Mouse (Mus musculus) A20 (cell line): Measurements from ENCODE around the gene Chrm4.

Source experiments
- DNase-seq: peaks from one replicate; pipeline ENCODE4 v3.0.0-alpha.2; 2011; ENCODE audit warnings: low read depth, low spot score

Gene Chrm4

DNA sequence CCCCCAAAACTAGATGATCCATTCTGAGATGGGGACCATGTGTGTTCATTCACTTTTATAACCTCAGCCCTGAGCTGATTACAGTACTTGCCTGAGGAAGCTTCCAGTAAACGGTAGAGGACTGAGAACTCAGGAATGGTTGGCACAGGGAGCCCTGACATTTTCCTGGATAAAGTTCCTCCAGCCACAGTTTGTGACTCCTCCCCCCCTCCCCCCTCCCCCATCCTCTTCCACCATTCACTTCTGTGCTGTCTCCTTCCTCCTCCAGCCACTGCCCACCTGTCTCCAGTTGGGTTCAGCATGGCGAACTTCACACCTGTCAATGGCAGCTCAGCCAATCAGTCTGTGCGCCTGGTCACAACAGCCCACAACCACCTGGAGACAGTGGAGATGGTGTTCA lies at the start of gene Chrm4:
TSS of gene Chrm4 (plus strand) at position 301 of the 400 bp plus-strand sequence.
- DNase-seq: no peak

DNA sequence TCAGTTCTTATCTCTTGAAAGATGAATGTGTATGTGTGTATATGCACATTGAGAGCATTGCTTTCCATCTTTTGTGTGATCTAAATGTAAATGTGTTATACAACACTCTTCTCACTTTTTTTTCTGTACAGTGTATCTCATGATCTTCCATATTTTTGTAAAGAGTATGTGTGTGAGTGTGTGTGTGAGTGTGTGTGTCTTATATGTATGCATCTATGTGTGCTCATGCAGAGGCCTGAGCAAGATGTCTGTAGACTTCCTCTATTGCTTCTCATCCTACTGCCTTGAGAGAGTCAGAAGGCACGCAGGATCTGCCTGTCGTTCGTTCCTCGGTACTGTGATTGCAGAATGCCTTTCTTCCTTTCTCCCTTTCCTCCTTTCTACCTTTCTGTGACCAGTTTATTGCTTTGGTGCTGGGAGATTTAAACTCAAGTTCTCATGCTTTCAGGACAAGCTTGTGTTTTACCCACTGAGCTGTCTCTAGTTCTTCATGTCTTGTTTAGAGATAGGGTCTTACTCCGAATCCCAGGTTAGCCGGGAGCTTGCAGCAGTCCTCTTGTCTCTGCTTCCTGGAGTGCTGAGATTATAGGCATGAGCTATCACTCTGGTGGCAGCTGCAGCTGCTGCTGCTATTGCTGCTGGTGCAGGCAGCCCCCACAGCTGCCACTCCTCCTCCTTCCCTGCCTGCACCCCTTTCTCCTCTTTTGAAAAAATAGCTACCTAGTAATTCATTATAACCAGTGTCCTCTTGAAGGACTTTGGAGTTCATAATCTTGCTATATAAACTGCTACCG lies 48.5 kb upstream of the Chrm4 start:
- no peak for DNase-seq

DNA sequence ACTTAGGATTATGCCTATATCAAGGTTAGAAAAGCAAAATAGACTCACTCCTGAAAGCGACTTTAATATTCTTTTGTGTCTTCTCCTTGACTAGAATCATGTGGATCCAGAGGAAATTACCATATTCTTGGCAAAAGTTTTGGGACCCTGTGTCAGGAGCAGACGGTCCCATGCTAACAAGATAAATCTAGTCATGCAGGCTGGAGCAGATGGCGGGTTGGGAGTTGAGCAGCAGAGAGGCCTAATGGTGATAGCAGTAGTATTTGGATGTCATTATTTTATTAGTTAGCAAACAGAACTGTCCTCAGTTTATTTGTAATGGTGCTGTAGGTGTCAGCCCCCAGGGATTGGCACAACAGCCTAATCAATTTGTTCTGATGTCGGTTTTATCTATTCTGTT lies 43.1 kb upstream of the Chrm4 start:
- no peak for DNase-seq

DNA sequence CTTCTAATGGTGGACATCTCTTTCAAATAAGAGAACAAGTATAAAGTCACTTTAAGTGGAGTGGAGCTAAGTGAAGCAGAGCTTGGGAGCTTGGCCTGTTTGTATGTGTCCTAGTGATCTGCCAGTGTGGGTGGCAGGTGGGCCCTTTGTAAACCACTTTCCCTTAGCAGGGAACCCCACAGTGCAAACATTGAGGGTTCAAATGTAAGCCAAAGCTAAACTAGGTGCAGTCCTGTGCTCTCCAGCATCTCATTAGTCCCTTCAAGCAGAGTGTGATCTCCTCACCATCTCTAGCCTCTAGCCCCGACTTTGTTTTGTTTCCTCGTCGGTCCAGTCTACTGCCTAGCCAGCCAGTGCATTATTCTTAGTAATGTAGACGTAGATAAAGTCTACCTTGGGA lies 42.4 kb upstream of the Chrm4 start:
- DNase-seq: no peak

DNA sequence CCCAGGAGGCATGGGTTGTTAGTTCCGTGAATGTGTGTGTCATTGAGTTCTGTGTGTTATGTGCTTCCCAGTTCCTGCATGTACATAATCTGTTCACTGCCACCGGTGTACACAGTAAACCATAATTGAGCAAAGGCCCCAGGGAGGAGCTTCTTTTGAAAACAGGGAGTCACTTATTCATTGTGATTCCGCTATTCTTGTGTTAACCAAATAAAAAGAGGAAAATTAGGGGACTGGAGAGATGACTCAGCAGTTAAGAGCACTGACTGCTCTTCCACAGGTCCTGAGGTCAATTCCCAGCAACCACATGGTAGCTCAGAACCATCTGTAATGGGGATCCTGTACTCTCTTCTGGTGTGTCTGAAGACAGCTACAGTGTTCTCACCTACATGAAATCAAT lies 32.3 kb upstream of the Chrm4 start:
- DNase-seq: no peak

DNA sequence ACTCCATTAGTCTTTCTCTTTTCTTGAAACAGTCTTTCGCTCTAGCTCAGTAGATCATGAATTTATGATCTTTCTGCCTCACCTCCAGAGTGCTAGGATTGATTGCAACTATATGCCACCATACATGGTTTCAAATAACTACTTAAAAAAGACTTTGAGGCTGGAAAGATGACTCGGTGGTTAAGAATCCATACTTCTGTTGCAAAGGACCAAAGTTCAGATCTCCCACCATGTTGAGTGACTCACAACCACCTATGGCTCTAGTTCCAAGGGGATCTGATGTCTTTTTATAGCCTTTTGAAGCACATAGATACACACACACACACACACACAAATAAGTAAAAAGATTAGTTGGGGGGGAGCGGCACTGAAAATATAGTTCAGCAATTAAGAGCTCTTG lies 31.6 kb upstream of the Chrm4 start:
- no peak for DNase-seq

DNA sequence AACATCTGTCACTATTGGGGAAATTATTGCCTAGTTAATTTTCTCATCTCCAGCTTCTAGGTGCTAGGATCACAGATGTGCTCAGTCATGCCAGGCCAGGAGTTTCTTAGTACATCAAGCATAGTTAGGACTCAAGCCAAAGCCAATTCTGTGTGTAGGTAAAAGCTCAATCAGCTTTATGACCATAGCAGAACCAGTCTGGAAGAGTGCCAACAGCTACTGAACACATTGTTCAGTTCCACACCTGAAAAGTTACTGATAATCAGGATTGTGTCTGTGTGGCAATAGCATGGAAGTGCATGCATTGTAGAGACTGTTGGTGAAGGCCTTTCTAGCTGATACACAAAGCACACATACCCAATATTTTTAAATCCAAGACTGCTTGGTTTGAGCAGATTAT lies 29.1 kb upstream of the Chrm4 start:
- DNase-seq: no peak

DNA sequence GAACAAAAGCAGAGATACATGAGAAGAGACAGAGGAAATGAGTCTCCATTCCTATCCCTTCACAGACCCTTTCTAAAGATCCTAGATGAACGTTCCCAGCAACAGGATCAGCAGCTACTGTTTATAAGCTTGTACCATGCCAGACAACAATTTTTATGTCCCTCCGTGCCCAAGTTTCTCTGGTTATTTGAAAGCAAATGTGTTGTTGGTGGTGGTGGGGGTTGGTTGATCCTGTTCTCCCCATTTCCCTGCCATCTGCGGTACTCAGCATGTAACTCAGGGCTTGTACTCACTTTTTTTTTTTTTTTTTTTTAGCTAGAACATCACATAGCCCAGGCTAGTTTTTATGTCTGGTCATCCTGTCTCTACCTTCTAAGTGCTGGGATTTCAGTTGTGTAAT lies 27.9 kb upstream of the Chrm4 start:
- DNase-seq: no peak

DNA sequence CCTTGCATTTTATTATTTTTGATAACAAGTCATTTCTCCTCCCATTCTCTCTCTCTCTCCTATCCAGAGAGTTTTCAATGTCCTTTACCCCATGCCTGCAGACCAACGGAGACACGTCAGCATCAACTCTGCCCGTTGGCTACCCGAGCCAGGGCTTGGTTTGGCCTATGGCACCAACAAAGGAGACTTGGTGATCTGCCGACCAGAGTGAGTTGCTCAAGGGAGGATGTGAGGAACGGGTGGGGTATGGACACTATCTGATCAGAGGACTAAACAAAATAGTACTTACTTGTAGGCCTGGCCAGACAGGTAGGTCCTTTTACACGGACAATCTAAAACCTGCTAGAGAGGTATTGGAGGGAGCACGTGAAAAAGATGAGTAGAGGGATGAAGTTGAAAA lies 26.6 kb upstream of the Chrm4 start:
- no peak for DNase-seq

DNA sequence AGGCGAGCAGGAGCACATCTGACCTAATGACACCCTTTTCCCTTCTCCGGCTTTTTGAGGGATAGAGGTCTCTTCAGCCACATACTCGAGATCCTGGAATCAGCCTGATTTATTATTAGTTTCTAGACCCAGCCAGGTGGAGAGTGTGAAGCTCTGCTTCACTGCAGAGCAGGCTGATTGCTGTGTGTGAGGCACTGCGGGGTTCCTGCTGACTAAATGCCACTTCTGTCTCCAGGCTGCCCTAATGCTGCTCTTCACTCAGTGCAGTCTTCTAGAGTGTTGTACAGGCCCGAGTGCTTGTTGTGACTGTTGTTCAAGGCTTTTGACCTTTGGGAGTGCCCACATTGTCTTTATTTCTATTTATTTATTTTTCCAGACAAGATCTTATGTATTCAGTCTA lies 24.7 kb upstream of the Chrm4 start:
- DNase-seq: no peak

DNA sequence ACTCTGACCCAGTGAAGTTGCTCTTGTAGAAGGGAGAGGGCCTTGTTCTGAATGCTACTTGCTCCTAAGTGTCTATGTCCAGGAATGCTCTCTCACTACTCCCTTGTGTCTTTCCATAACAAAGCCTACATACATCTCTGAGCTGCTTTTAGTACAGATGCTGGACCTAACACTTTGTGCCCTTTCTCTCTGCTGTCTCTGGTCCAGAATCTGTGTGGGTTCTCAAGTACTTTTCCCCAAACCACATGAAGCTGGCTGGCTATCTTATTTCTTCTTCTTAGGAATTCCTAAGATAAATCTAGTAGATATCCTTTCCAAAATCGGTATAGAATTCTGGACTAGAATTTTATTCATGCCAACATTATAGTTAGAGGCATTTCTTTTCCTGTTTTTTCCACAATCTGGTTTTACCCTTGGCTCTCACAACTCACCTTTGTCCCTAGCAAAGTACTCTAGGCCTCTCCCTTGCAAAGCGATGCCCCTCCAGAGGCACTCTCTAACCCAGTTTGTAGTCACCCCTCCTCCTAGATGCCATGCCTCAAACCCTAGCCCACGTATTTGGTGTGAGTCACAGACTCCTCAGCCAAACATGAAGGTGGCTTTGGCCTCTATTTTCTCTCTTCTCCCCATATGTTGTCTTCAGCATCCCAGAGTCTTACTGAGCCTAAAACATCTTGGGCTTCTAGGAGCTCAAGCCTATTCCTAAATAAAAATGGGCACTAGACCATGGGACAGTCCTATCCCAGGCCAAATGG lies 23.7 kb upstream of the Chrm4 start:
- DNase-seq: no peak

DNA sequence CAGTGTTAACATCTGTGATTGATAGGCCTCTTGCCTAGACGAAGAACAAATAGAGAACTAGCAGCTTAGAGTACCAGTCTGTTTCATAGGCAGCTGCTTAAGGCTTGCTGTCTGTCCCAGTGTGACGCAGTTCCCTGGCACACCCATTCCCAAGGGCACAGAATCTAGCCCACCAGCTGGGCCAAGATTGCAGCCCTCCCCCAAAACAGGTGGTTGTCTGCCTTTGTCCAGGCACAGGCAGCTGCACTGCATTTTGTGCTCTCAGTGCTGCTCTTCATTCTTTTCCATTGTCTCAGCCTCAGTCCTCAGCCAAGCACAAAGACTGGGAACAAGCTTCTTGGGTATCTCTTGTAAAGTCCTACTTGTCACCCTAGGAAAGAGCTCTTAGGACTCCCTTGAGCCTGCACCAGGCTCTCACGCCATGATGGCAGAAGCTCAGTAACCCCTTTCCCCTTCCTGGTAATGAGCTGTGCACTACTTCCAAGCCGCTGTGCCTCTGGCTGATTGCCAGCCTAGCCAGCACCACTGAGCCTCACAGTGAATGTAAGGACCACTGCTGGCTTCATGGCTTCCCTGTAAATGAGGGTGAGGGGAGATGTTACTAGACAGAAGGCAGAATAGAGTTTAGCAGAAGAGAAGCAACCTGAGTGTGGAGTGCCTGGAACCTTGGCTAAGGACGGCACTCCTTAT lies 22.3 kb upstream of the Chrm4 start:
- DNase-seq: no peak

DNA sequence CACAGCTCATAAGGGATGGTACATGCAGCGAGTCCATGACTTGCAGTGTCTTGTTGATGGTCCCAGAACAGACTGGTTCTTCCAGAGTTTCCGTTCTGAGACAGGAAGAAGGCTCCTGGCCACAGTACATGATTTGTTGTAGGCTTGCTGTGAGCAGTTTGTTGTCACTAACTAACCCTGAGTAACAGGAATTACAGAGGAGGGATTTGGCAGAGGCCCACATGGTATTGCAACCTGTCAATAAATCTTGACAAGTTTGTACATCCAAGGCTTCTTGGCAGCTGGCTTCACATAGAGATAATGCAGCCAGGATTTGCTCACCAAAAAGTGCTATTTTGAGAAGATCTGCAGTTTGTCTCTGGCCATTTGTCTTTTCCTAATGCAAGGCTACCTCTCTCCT lies 20.9 kb upstream of the Chrm4 start:
- no peak for DNase-seq

DNA sequence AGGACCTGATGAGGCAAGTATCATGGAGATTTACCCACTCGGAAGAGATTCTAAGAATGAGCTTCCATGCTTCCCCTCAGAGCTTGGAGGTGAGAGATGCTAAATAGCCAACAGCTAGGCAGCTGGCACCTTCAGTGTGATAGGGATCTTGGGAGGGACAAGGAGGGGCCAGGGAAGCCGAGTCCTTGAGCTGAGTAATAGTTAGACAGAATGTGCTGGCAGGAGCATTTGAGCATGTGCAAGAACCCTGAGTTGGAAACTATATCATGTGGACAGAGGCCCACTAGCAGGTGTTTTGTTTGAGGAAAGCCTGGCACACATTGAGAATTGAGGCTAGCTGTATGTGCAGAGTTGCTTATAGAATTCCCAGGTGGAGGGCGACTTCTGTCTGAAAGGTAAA lies 14.4 kb upstream of the Chrm4 start:
- DNase-seq: no peak

DNA sequence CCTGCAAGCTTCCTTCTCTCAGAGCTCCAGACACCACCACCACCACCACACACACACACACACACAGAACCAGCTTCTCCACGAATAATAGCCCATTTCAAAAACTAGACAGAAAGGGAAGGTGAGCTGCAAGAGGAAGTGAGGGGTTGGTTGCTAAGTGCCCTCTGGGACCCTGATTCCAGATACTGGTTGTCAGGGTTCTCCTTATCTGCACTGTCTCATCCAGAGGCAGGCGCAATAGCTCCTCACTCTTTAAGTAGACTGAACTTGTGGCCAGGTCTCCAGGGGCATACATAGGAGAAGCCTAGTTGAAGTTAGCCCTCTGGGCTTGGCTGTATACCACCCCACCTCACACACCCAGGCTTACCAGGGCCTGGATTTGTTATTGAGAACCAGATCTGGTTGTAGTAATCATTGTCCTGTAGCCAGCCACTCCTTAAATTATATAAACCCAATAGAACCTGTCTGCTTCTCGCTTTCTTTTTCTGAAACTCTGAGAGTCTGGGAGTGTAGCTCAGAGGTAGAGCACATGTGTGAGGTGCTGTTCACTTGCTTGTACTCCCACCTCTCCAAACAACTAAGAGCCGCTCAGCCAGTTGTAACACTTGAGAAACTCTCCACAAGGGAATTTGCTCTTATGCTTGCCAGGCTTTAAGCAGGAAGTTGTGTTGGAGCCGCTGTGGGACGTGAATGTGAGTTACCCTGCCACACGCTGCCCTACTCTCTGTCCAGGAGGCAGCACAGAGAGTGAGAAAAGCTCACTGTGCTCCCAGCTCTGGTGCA lies 13.5 kb upstream of the Chrm4 start:
- DNase-seq: no peak

DNA sequence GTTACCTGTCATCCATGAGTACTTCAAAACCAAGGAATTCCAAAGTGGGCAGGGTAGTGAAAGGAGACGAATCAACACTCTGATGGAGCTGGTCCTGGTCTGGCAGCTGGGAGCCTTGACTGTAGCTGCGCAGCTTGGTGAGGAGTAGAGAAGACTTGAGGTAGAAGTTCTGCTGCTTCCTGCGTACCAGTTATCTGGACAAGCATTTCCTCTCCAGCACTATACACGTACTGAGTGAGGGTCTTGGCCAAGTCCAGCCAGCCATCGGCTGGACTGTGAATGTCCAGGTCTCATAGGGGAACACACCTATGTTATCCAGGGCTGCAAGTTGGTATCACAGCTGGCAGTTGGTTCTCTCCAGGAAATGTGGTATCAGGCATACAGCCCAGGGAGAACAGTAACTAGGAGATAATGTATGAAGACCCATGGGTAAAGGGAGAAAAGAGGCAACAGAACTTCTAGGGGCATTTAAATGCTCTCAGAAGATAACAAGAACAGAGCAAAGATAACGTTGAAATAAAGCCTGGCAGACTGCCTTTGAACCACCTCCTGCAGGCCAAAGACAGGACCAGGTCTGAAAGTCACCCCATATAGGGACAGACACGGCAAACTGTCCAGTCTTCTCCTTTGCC lies 10.6 kb upstream of the Chrm4 start:
- no peak for DNase-seq

DNA sequence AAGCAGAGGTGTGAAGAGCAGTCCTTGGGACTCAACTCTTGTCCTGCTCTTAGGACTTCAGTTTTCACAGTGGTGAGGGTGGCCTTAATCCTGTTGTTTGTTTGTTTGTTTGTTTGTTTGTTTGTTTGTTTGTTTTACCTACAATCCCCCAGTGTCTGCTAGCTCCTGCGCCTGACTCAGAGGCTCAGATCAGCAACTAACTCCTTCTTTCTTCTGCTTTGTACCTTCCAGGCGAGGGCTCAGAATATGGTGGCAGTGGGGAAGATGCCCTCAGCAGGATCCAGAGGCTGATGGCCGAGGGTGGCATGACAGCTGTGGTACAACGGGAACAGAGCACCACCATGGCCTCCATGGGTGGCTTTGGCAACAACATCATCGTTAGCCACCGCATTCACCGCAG lies 10.0 kb upstream of the Chrm4 start:
- no peak for DNase-seq

DNA sequence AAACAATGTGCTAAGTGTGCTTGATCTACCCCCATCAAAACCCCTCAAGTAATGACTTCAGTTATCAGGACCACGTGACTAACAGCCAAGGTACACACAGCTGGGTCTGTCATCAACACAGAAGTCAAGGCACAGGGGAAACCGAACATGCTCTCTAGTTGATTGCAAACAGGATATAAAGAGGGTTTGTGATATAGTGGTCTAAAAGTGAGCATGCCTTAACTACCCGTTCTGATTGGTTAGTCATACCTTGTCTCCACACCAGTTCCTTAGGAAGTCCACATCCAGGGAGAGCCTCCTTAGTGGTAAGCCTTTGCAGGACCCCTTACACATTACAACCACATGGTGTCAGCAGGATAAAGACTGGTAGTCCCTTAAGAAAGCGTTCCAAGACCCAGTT lies 6.9 kb upstream of the Chrm4 start:
- no peak for DNase-seq

DNA sequence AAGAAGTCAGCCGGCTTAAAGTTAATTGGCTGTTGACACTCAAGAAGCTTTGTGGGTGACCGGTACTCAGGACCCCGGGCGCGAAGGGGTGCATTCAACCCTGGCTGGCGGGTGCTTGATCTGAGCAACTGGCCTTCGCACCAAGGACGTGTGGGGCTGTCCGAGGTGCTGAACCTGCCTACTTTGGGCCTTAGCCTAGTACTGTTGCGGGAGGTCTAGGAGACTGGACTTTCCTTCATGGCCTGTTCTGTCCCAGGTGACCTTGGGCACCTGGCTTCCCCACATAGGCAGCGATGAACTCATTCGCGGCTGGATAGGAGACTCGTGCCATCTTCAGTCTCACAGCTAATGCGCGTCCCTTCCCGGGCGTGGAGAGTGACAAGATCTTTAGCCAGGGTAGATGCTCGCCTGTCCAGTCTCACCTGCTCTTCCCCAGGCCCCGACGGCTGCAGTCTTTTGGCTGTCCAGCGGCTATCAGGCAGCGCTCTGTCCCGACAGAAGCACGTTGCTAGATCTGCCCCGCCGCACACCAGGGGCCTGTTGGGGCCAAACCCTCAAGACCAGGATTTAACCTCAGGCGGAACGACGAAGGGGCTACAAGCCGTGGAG lies 5.8 kb upstream of the Chrm4 start:
- peak; percentile 19 for DNase-seq

DNA sequence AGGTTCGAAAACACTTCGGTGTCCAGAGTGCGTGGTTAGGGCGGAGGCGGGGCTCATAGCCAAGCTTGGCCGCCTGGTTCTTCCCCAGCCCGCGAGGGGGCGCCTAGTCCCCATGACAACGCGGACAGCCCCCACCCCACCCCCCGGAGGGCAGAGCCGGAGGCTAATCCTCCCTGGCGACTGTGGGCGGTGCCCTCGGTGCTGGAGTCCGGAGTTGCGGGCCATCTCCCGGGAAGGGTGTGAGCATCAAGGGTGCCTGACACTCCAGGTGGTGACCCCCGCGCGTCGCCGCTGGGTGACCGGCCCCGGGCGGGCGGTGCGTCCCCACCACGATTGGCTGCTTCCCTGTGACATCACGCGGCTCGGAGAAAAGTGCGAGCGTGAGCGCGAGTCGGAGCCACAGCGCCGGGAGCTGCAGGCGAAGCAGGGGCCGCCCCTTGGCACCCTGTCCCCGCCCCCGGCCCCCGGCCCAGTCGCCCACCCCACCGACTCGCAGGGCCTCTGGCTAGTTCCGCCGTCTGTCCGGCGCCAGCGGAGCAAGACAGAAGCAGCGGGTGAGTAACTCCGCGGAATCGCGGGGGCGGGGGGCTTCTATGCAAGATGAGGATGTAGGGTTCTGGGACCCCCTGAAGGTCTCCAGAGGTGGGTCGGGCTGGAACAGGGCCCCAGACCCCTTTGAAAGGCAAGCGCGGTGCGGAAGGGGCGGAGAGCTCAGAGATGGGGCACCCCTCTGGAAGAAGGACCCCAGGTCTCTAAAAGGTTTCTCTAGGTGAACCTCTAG lies 5.1 kb upstream of the Chrm4 start:
- DNase-seq: no peak
